Mouse (Mus musculus) megakaryocyte, embryonic 14.5 days (primary cell): Measurements from ENCODE around the gene Pop5. TPM values are rescaled to one million over a fixed set of nuclear protein-coding genes. Genes with fewer than 3 reads are reported as not detected.

Experiments used
- H3K27me3 ChIP-seq: replicated peaks from 2 replicates; pipeline ENCODE3; 2012; ENCODE audit warnings: inconsistent platforms
- H3K36me3 ChIP-seq: replicated peaks from 2 replicates; pipeline ENCODE3; 2012; ENCODE audit warnings: low read length, inconsistent platforms, mixed read lengths
- H3K4me1 ChIP-seq: 2 replicates; pipeline ENCODE4 v1.6.1; 2012; ENCODE audit warnings: inconsistent platforms
- H3K4me3 ChIP-seq: replicated peaks from 2 replicates; pipeline ENCODE3; 2012; ENCODE audit warnings: moderate library complexity, mild to moderate bottlenecking, inconsistent platforms
- H3K9me3 ChIP-seq: 2 replicates; pipeline ENCODE4 v1.6.1; 2012; ENCODE audit warnings: inconsistent platforms
- FLI1 ChIP-seq: IDR thresholded peaks from 2 replicates; pipeline ENCODE4 v1.6.1; 2012; ENCODE audit warnings: low read length, inconsistent platforms, mixed read lengths
- GATA1 ChIP-seq: IDR thresholded peaks from 3 replicates; pipeline ENCODE4 v1.6.1; 2012; ENCODE audit warnings: mixed read lengths, low read length, inconsistent platforms, borderline replicate concordance
- polyA plus RNA-seq: library from polyadenylated mRNA; stranded (reverse); fragments of >175 nt; gene quantifications from 2 replicates; pipeline ENCODE4 v1.2.3, GENCODE M21; 2012; ENCODE audit warnings: low replicate concordance; ENCODE audit not compliant: insufficient read depth

Gene Pop5
- 51.5 and 56.1 TPM in 2 replicates for polyA plus RNA-seq

- 0 out of 2 replicates have a peak, but pooled peaks cover 4% of the 10 kb centered on the region for H3K9me3 ChIP-seq
- peak within 1 kb of the TSS; percentile 94 for H3K4me3 ChIP-seq
- no peak for TF ChIP-seq GATA1
- no peak for TF ChIP-seq FLI1
- peaks cover 39% of the 10 kb centered on the region for H3K27me3 ChIP-seq
- H3K4me1 ChIP-seq, result peaks cover 47% of the 10 kb centered on the region
- peaks cover 13% of the 10 kb centered on the region for H3K36me3 ChIP-seq
Observed at GRCm38 (mm10) chr5:115235786-115236263, at the start of gene Pop5. Gene Pop5, plus strand, starts transcription at chr5:115235836.

GRCm38 (mm10) chr5:115186371-115187073 lies 49.1 kb upstream of the Pop5 start:
- peaks cover 52% of the 10 kb centered on the region for H3K4me1 ChIP-seq
- peaks cover 3% of the 10 kb centered on the region; the same call in 1 of the 2 replicates for H3K9me3 ChIP-seq
- TF ChIP-seq FLI1 (no peak), GATA1 (no peak)
- H3K36me3 ChIP-seq, result no peaks in the 10 kb centered on the region
- peak overlapping the region; percentile 90 for H3K4me3 ChIP-seq
- H3K27me3 ChIP-seq, result peaks cover 85% of the 10 kb centered on the region

- Histone ChIP-seq H3K9me3 (peaks cover 3% of the 10 kb centered on the region; the same call in 1 of the 2 replicates), H3K4me1 (peaks cover 61% of the 10 kb centered on the region), H3K4me3 (peak overlapping the region; percentile 90), H3K27me3 (peaks cover 85% of the 10 kb centered on the region), H3K36me3 (no peaks in the 10 kb centered on the region)
- TF ChIP-seq FLI1 (no peak), GATA1 (no peak; the same call in 2 of the 3 replicates)
Observed at GRCm38 (mm10) chr5:115187188-115188131, 48.2 kb upstream of the Pop5 start.

GRCm38 (mm10) chr5:115188824-115189223 lies 46.8 kb upstream of the Pop5 start:
- Histone ChIP-seq H3K27me3 (peaks cover 85% of the 10 kb centered on the region), H3K4me3 (no peak overlapping the region)
- TF ChIP-seq FLI1 (no peak), GATA1 (no peak)

GRCm38 (mm10) chr5:115190081-115190480 lies 45.6 kb upstream of the Pop5 start:
- TF ChIP-seq GATA1 (no peak), FLI1 (no peak)
- Histone ChIP-seq H3K9me3 (peaks cover 3% of the 10 kb centered on the region; the same call in 1 of the 2 replicates), H3K27me3 (peaks cover 85% of the 10 kb centered on the region)

More at GRCm38 (mm10) chr5:115188824-115189223, 46.8 kb upstream of the Pop5 start:
- Histone ChIP-seq H3K36me3 (no peaks in the 10 kb centered on the region), H3K9me3 (peaks cover 3% of the 10 kb centered on the region; the same call in 1 of the 2 replicates), H3K4me1 (peaks cover 61% of the 10 kb centered on the region)

GRCm38 (mm10) chr5:115191880-115192827 lies 43.5 kb upstream of the Pop5 start:
- no peak for TF ChIP-seq FLI1
- TF ChIP-seq GATA1, result no peak
- Histone ChIP-seq H3K9me3 (peaks cover 3% of the 10 kb centered on the region; the same call in 1 of the 2 replicates), H3K4me1 (peaks cover 48% of the 10 kb centered on the region), H3K4me3 (no peak overlapping the region), H3K36me3 (no peaks in the 10 kb centered on the region), H3K27me3 (peaks cover 87% of the 10 kb centered on the region)

More at GRCm38 (mm10) chr5:115190081-115190480, 45.6 kb upstream of the Pop5 start:
- Histone ChIP-seq H3K4me3 (no peak overlapping the region), H3K36me3 (no peaks in the 10 kb centered on the region), H3K4me1 (peaks cover 63% of the 10 kb centered on the region)

GRCm38 (mm10) chr5:115192828-115193195 lies 42.8 kb upstream of the Pop5 start:
- no peak for TF ChIP-seq FLI1
- no peak for TF ChIP-seq GATA1
- Histone ChIP-seq H3K36me3 (no peaks in the 10 kb centered on the region), H3K9me3 (peaks cover 5% of the 10 kb centered on the region; the same call in 1 of the 2 replicates), H3K4me1 (peaks cover 41% of the 10 kb centered on the region), H3K27me3 (peaks cover 92% of the 10 kb centered on the region), H3K4me3 (no peak overlapping the region)

- H3K4me3 ChIP-seq, result peak overlapping the region; percentile 85
- peaks cover 7% of the 10 kb centered on the region; the same call in 1 of the 2 replicates for H3K9me3 ChIP-seq
- no peak for TF ChIP-seq GATA1
- H3K27me3 ChIP-seq, result peaks cover 95% of the 10 kb centered on the region
- H3K4me1 ChIP-seq, result peaks cover 38% of the 10 kb centered on the region
- H3K36me3 ChIP-seq, result no peaks in the 10 kb centered on the region
Observed at GRCm38 (mm10) chr5:115193226-115193625, 42.4 kb upstream of the Pop5 start.
